Mouse (Mus musculus): Measurements from ENCODE around the gene D1Ertd622e. TPM values are rescaled to one million over a fixed set of nuclear protein-coding genes. Genes with fewer than 3 reads are reported as not detected.

The D1Ertd622e gene
- 20.5 and 25.9 TPM in 2 replicates for polyA plus RNA-seq (2012; rRNA removed)

DNA sequence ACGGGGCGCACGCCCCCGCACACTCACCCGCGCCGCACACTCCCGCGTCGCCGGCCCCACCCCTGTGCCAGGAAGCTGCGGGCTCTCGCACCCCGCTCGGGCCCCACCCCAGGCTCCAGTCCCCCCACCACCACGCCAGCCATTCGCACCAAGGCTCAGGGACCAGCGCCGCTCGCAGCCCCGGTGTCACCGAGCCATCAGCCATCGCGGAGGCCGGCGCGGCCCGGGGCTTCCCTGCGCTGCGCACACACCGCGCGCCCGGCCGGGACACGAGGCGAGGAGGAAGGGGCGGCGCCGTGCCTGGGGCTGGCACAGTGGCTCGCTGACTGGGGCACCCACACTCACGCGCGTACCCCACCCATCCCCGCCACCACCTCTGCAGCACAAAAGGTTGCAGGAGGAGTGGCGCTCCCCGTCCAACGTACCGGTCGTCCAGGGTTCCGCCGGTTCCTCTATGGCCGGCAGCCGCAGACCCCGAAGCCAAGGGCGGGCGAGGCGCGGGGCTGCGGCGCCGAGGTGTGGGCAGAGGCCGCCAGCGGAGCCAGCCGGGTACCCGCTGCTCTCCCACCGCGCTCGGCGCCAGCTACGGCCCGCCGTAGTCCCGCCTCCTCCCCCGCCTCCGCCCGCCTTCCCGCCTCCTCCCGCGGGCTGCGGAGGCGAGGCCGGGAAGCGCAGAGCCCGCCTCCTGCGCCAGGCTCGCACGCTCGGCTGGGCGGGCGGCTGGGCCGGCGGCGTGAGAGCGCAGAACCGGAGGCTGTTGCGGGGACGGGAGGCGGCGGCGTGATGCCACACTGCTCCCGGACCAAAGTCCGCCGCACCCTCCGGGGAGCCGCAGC lies at the start of gene D1Ertd622e:
Gene D1Ertd622e, minus strand, starts transcription at position 669 of the 836 bp plus-strand sequence.

Other genes with a start within 250 kb of the D1Ertd622e start
- 1.0 and 1.3 TPM in 2 replicates for gene Gin1, start 108.1 kb upstream of the D1Ertd622e start, polyA plus RNA-seq (2012; rRNA removed)
- 2.4 and 2.7 TPM in 2 replicates for gene Ppip5k2, start 108.3 kb upstream of the D1Ertd622e start, polyA plus RNA-seq (2012; rRNA removed)

All from ovary, adult 2 months (tissue).